Mouse (Mus musculus) liver, embryonic 11.5 days (tissue): Measurements from ENCODE around the gene Rcan2. TPM values are rescaled to one million over a fixed set of nuclear protein-coding genes. Genes with fewer than 3 reads are reported as not detected.

Source experiments
- ATAC-seq: fragments of 200-750 bp; cut with Nextera tagmentation; replicated peaks from 2 replicates; pipeline ENCODE4 v1.8.0; 2017; ENCODE audit warnings: moderate number of reproducible peaks, mild to moderate bottlenecking, moderate TSS enrichment, moderate library complexity; ENCODE audit not compliant: low FRiP score
- DNase-seq: peaks from one replicate; pipeline ENCODE4 v3.0.0-alpha.2; 2017; ENCODE audit warnings: low spot score
- H3K27ac ChIP-seq: fragments of 300-500 bp; sonication (generic); 2 replicates; pipeline ENCODE4 v1.5.1; 2014; ENCODE audit warnings: mild to moderate bottlenecking, low read depth, low read length, control low read depth
- H3K27me3 ChIP-seq: fragments of 300-500 bp; sonication (generic); replicated peaks from 2 replicates; pipeline ENCODE4 v1.6.1; 2014; ENCODE audit warnings: low read length, mixed read lengths; ENCODE audit not compliant: control insufficient read depth, insufficient read depth
- H3K36me3 ChIP-seq: fragments of 300-500 bp; sonication (generic); 2 replicates; pipeline ENCODE4 v1.6.1; 2014; ENCODE audit warnings: mild to moderate bottlenecking, low read length, moderate library complexity, mixed read lengths; ENCODE audit not compliant: control insufficient read depth, insufficient read depth
- H3K4me1 ChIP-seq: fragments of 300-500 bp; sonication (generic); replicated peaks from 2 replicates; pipeline ENCODE4 v1.6.1; 2014; ENCODE audit warnings: low read length, mixed read lengths; ENCODE audit not compliant: control insufficient read depth, insufficient read depth
- H3K4me2 ChIP-seq: fragments of 300-500 bp; sonication (generic); 2 replicates; pipeline ENCODE4 v1.6.1; 2014; ENCODE audit warnings: mild to moderate bottlenecking, control low read depth, moderate library complexity
- H3K4me3 ChIP-seq: fragments of 300-500 bp; sonication (generic); 2 replicates; pipeline ENCODE4 v1.5.1; 2014; ENCODE audit warnings: low read depth, low read length, control low read depth
- H3K9ac ChIP-seq: fragments of 300-500 bp; sonication (generic); 2 replicates; pipeline ENCODE4 v1.6.1; 2014; ENCODE audit warnings: low read depth, low read length, control low read depth
- H3K9me3 ChIP-seq: fragments of 300-500 bp; sonication (generic); 2 replicates; pipeline ENCODE4 v1.6.1; 2016; ENCODE audit warnings: low read length, inconsistent platforms, mixed read lengths; ENCODE audit not compliant: control insufficient read depth
- WGBS: fragments of 180-500 bp; shearing (Covaris S2); extraction: QIAGEN DNeasy Blood & Tissue Kit; methylation state at CpG from one replicate; pipeline ENCODE4 v1.1.7; 2014; 5-methylcytosine and 5-hydroxymethylcytosine counted together
- polyA plus RNA-seq: library from polyadenylated mRNA; unstranded; fragments of >200 nt; fragmentation: Nextera tagmentation; extraction: Ambion mirVana; gene quantifications from 2 replicates; pipeline ENCODE4 v1.2.1, GENCODE M21; 2014

Rcan2 gene
- polyA plus RNA-seq, 1 experiment from 2014 or later = 3.4 TPM

GRCm38 (mm10) chr17:44075601-44076000, 274.4 kb downstream of the Rcan2 start:
- no peak overlapping the region for H3K27ac ChIP-seq
- no peak overlapping the region for H3K9ac ChIP-seq
- no peaks in the 10 kb centered on the region for H3K36me3 ChIP-seq
- H3K27me3 ChIP-seq = no peaks in the 10 kb centered on the region
- no peak overlapping the region for H3K4me2 ChIP-seq
- 77% methylated on average over 3 of the region's 3 CpGs for whole genome bisulfite sequencing
- DNase-seq (no peak), ATAC-seq (no peak)
- no peak overlapping the region for H3K4me3 ChIP-seq
- H3K4me1 ChIP-seq = no peaks in the 10 kb centered on the region
- no peaks in the 10 kb centered on the region for H3K9me3 ChIP-seq

GRCm38 (mm10) chr17:44076051-44076680, 275.0 kb downstream of the Rcan2 start:
- DNase-seq = no peak
- no peak for ATAC-seq
- Histone ChIP-seq H3K27me3 (no peaks in the 10 kb centered on the region), H3K4me1 (no peaks in the 10 kb centered on the region), H3K4me2 (no peak overlapping the region), H3K9ac (no peak overlapping the region), H3K36me3 (no peaks in the 10 kb centered on the region), H3K4me3 (no peak overlapping the region), H3K27ac (no peak overlapping the region), H3K9me3 (no peaks in the 10 kb centered on the region)
- WGBS = 49% methylated on average over 6 of the region's 6 CpGs

GRCm38 (mm10) chr17:44077146-44077842, 276.1 kb downstream of the Rcan2 start:
- no peak for ATAC-seq
- H3K27me3 ChIP-seq = no peaks in the 10 kb centered on the region

GRCm38 (mm10) chr17:44077843-44078160, 276.7 kb downstream of the Rcan2 start:
- Histone ChIP-seq H3K27ac (no peak overlapping the region), H3K36me3 (no peaks in the 10 kb centered on the region), H3K4me3 (no peak overlapping the region), H3K4me1 (no peaks in the 10 kb centered on the region), H3K9me3 (no peaks in the 10 kb centered on the region), H3K4me2 (no peak overlapping the region), H3K9ac (no peak overlapping the region), H3K27me3 (no peaks in the 10 kb centered on the region)
- WGBS = 55% methylated on average over 2 of the region's 2 CpGs
- DNase-seq (no peak), ATAC-seq (no peak)

More at GRCm38 (mm10) chr17:44077146-44077842, 276.1 kb downstream of the Rcan2 start:
- Histone ChIP-seq H3K4me3 (no peak overlapping the region), H3K9me3 (no peaks in the 10 kb centered on the region), H3K36me3 (no peaks in the 10 kb centered on the region), H3K4me1 (no peaks in the 10 kb centered on the region), H3K27ac (no peak overlapping the region), H3K4me2 (no peak overlapping the region), H3K9ac (no peak overlapping the region)
- no peak for DNase-seq
- WGBS = 81% methylated on average over 12 of the region's 12 CpGs

GRCm38 (mm10) chr17:44078631-44079350, 277.6 kb downstream of the Rcan2 start, which contains the start of gene Enpp5:
Gene Enpp5, plus strand, starts transcription at chr17:44078813.
- Histone ChIP-seq H3K27ac (no peak within 1 kb of the TSS), H3K9ac (peak within 1 kb of the TSS; percentile 55), H3K4me3 (peak within 1 kb of the TSS; percentile 63), H3K4me1 (no peaks in the 10 kb centered on the region), H3K36me3 (no peaks in the 10 kb centered on the region), H3K9me3 (no peaks in the 10 kb centered on the region), H3K4me2 (peak within 1 kb of the TSS; percentile 90), H3K27me3 (no peaks in the 10 kb centered on the region)
- ATAC-seq (peak; percentile 90), DNase-seq (peak; percentile 64)
- WGBS = under 1% methylated on average over 31 of the region's 31 CpGs

GRCm38 (mm10) chr17:44083156-44083555, 282.0 kb downstream of the Rcan2 start:
- DNase-seq = no peak
- ATAC-seq = no peak
- Histone ChIP-seq H3K27me3 (no peaks in the 10 kb centered on the region), H3K9ac (no peak overlapping the region), H3K9me3 (no peaks in the 10 kb centered on the region), H3K27ac (no peak overlapping the region), H3K4me3 (no peak overlapping the region), H3K36me3 (no peaks in the 10 kb centered on the region), H3K4me2 (no peak overlapping the region), H3K4me1 (no peaks in the 10 kb centered on the region)
- WGBS = 83% methylated on average over 4 of the region's 4 CpGs

GRCm38 (mm10) chr17:44088226-44088625, 287.1 kb downstream of the Rcan2 start:
- no peak for ATAC-seq
- H3K4me1 ChIP-seq = no peaks in the 10 kb centered on the region
- no peaks in the 10 kb centered on the region for H3K9me3 ChIP-seq
- H3K36me3 ChIP-seq = no peaks in the 10 kb centered on the region
- H3K27ac ChIP-seq = no peak overlapping the region
- no peak overlapping the region for H3K9ac ChIP-seq
- H3K27me3 ChIP-seq = no peaks in the 10 kb centered on the region
- H3K4me2 ChIP-seq = no peak overlapping the region
- 81% methylated on average over 3 of the region's 3 CpGs for WGBS
- no peak overlapping the region for H3K4me3 ChIP-seq
- no peak for DNase-seq
